ENCODE assay signal across 10 mouse cellular contexts in the genomic region with DNA sequence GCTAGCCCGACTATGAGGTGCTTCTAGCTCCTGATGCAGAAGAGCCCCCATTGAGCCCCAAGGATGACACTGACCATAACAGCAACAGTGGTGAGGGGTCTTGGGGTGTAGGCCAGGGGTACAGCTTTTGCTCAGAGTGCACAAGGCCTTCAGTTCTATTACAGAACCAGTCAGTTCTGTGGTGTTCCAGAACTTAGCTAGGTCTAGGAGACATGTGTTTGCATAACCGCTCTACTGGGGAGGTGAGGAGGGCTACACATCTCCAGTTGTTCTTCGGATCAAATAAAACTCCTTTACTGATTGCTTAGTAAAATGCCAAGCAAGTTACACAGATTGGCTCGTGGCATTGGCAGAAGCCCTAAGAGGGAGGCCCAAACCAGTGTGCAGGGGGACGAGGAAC. TPM values are rescaled to one million over a fixed set of nuclear protein-coding genes. Genes with fewer than 3 reads are reported as not detected.
DNase-seq lines count a peak whose midpoint lies in the region; ATAC-seq and TF ChIP-seq lines count a peak whose summit lies in the region.
"Had no signal": no experiment of that assay in that cellular context is flagged by ENCODE, and none has a peak within 500 bp of the region (broad histone marks: within the 10 kb centered on the region; RNA-seq: fewer than 3 reads in every experiment).

Gene 4930451I11Rik, minus strand, starts transcription at position 101 of the 400 bp plus-strand sequence.

- no peaks in the 10 kb centered on the region for H3K36me3 ChIP-seq in heart, embryonic 13.5 days
- H3K36me3 ChIP-seq in ES-E14 (ENCODE audit: control insufficient read depth, insufficient read depth, low read length, poor library complexity, severe bottlenecking) = no peaks in the 10 kb centered on the region
- H3K36me3 ChIP-seq in forebrain, embryonic 15.5 days = no peaks in the 10 kb centered on the region; the same call in 1 of the 2 replicates
- H3K36me3 ChIP-seq in liver, embryonic 16.5 days (ENCODE audit: control insufficient read depth, insufficient read depth) = no peaks in the 10 kb centered on the region

- H3K9ac ChIP-seq in heart, embryonic 13.5 days = peak within 1 kb of the TSS; percentile 65; the same call in 1 of the 2 replicates
- peak within 1 kb of the TSS; percentile 72 for H3K9ac ChIP-seq in ES-E14 (ENCODE audit: insufficient read depth, low read depth, low read length, poor library complexity, severe bottlenecking)
- H3K9ac ChIP-seq in forebrain, embryonic 15.5 days (replicated peaks) = no peak within 1 kb of the TSS
- H3K9ac ChIP-seq in liver, embryonic 16.5 days (ENCODE audit: low read depth, low read length) = no peak within 1 kb of the TSS

- intact Hi-C loops in heart, postnatal 36 days (cut with DNase I) = loop anchor here (2.0 kb wide), 1 partner anchor 273 kb away; no protein-coding TSS in a partner anchor

- in situ Hi-C loops in ES-E14 (cut with MboI; ENCODE audit: low sequenced_read_pairs in 2 of 2, unreplicated experiment in 2 of 2) = loop anchor here in 1 of 2 experiments (10.0 kb wide), 1 partner anchor 273 kb away; no protein-coding TSS in a partner anchor

- WGBS in heart, embryonic 13.5 days = 50% methylated on average over 5 of the region's 5 CpGs
- 60% methylated on average over 5 of the region's 5 CpGs for WGBS in forebrain, embryonic 15.5 days
- WGBS in liver, embryonic 16.5 days (ENCODE audit: insufficient replicate concordance) = 50% methylated on average over 5 of the region's 5 CpGs

- no peak within 1 kb of the TSS for H3K27ac ChIP-seq in heart, embryonic 13.5 days (replicated peaks)
- H3K27ac ChIP-seq in ES-E14 (ENCODE audit: insufficient read depth, low read depth, low read length, poor library complexity, severe bottlenecking) = 0 out of 2 replicates have a peak within 1 kb of the TSS, but pooled peaks have one; percentile 37
- no peak within 1 kb of the TSS for H3K27ac ChIP-seq in forebrain, embryonic 15.5 days (replicated peaks)
- no peak within 1 kb of the TSS for H3K27ac ChIP-seq in liver, embryonic 16.5 days (ENCODE audit: low read length)

- no peak for DNase-seq in heart, postnatal 36 days
- DNase-seq in ES-E14 (ENCODE audit: low read depth, low spot score) = no peak
- no peak for DNase-seq in urinary bladder, postnatal 14 days (ENCODE audit: low spot score)
- DNase-seq in embryo, embryonic 9.5 days (ENCODE audit: extremely low spot score) = no peak
- DNase-seq in left cerebral cortex, adult 9 months (ENCODE audit: low spot score in 2 of 2) = no peak

- H3K4me3 ChIP-seq in heart, embryonic 13.5 days = peak within 1 kb of the TSS; percentile 45
- peak within 1 kb of the TSS; percentile 72 to 81 for H3K4me3 ChIP-seq in ES-E14 (ENCODE audit: insufficient read depth in 1 of 2, low read depth in 1 of 2, low read length in 2 of 2, poor library complexity in 1 of 2, severe bottlenecking in 1 of 2)
- H3K4me3 ChIP-seq in forebrain, embryonic 15.5 days = peak within 1 kb of the TSS; percentile 38
- H3K4me3 ChIP-seq in liver, embryonic 16.5 days (ENCODE audit: low read depth, low read length) = peak within 1 kb of the TSS; percentile 35

- no peaks in the 10 kb centered on the region for H3K9me3 ChIP-seq in heart, embryonic 13.5 days
- H3K9me3 ChIP-seq in ES-E14 (ENCODE audit: control insufficient read depth, insufficient read depth, low read depth, low read length) = no peaks in the 10 kb centered on the region
- no peaks in the 10 kb centered on the region for H3K9me3 ChIP-seq in forebrain, embryonic 15.5 days
- no peaks in the 10 kb centered on the region for H3K9me3 ChIP-seq in liver, embryonic 16.5 days (replicated peaks; ENCODE audit: control insufficient read depth, low read length)

- peaks cover 57% of the 10 kb centered on the region for H3K27me3 ChIP-seq in heart, embryonic 13.5 days (replicated peaks)
- H3K27me3 ChIP-seq in forebrain, embryonic 15.5 days = no peaks in the 10 kb centered on the region
- peaks cover 3% of the 10 kb centered on the region; the same call in 1 of the 2 replicates for H3K27me3 ChIP-seq in liver, embryonic 16.5 days (ENCODE audit: control insufficient read depth, insufficient read depth, low read depth, low read length)

- peak within 1 kb of the TSS; percentile 68 for H3K4me2 ChIP-seq in heart, embryonic 13.5 days
- H3K4me2 ChIP-seq in forebrain, embryonic 15.5 days (replicated peaks) = peak within 1 kb of the TSS; percentile 57
- H3K4me2 ChIP-seq in liver, embryonic 16.5 days (ENCODE audit: low read depth, low read length) = peak within 1 kb of the TSS; percentile 54

- no peak for ATAC-seq in heart, embryonic 13.5 days (ENCODE audit: extremely low read depth, insufficient number of reproducible peaks, low FRiP score, low TSS enrichment)
- ATAC-seq in forebrain, embryonic 15.5 days (replicated peaks) = no peak
- ATAC-seq in liver, embryonic 16.5 days (ENCODE audit: low read depth) = no peak

- peaks cover 5% of the 10 kb centered on the region for H3K4me1 ChIP-seq in heart, embryonic 13.5 days
- peaks cover 2 to 13% of the 10 kb centered on the region in 2 experiments; a peak in 1 of 4 replicates for H3K4me1 ChIP-seq in ES-E14 (ENCODE audit: control insufficient read depth in 2 of 2, insufficient read depth in 2 of 2, low read length in 2 of 2, poor library complexity in 1 of 2)
- peaks cover 9% of the 10 kb centered on the region for H3K4me1 ChIP-seq in forebrain, embryonic 15.5 days
- no peaks in the 10 kb centered on the region for H3K4me1 ChIP-seq in liver, embryonic 16.5 days (ENCODE audit: control insufficient read depth, low read depth, low read length)

TF ChIP-seq in ES-E14, 5 proteins besides CTCF, POLR2A, EP300 and RAD21:
- TF ChIP-seq HCFC1 (IDR thresholded peaks at IDR 0.05; ENCODE audit: borderline replicate concordance, insufficient read depth, low read length) = no peak
- no peak for TF ChIP-seq MAFK (IDR thresholded peaks at IDR 0.05; ENCODE audit: insufficient read depth, low read depth, low read length)
- no peak for TF ChIP-seq ZC3H11A (IDR thresholded peaks at IDR 0.05; ENCODE audit: borderline replicate concordance, low read depth, low read length)
- TF ChIP-seq CHD2 (IDR thresholded peaks at IDR 0.05; ENCODE audit: low read depth, low read length) = no peak
- TF ChIP-seq ZNF384 (IDR thresholded peaks at IDR 0.05; ENCODE audit: low read depth, low read length) = no peak
TF ChIP-seq in ES-E14: peak in this region for 0.

RNA-seq across cellular contexts. Expression of gene 4930451I11Rik, which starts in this region (rescaled TPM):
- not detected in 2 replicates for polyA plus RNA-seq in heart, embryonic 13.5 days (2015; fragmentation: Nextera tagmentation; extraction: Ambion mirVana)
- total RNA-seq in heart, postnatal 36 days (2021) = not detected
- not detected in 2 replicates for total RNA-seq in ES-E14 (2012; rRNA removed)
- not detected in 2 replicates for polyA plus RNA-seq in forebrain, embryonic 15.5 days (2015; fragmentation: Nextera tagmentation; extraction: Ambion mirVana)
- polyA plus RNA-seq in liver, embryonic 16.5 days (2015; fragmentation: Nextera tagmentation; extraction: Ambion mirVana) = not detected in 2 replicates
- total RNA-seq: left cerebral cortex, postnatal 4 days had no signal
- polyA plus RNA-seq: CD4-positive, CD25-positive, alpha-beta regulatory T cell, adult 4 months had no signal

Comparison
In these comparisons a context has a peak if more than half of its experiments do, and no peak if none do; other contexts are left out.
1. H3K9ac ChIP-seq: peak in heart, embryonic 13.5 days (single experiment) and ES-E14 (single experiment); none in forebrain, embryonic 15.5 days (single experiment) and liver, embryonic 16.5 days (single experiment).
2. Peak in every context shown above with its lines, with median percentiles within 50 percentile points of each other: H3K4me2 ChIP-seq and H3K4me3 ChIP-seq.